Mouse (Mus musculus): ENCODE results near the gene Zfp326. TPM values are rescaled to one million over a fixed set of nuclear protein-coding genes. Genes with fewer than 3 reads are reported as not detected.

The Zfp326 gene
- polyA plus RNA-seq, 1 experiment = 0.16 TPM

GRCm38 (mm10) chr5:105911498-105911897 is 35.1 kb downstream of the Zfp326 start:
- H3K4me3 ChIP-seq (replicated peaks) = no peak overlapping the region
- no peaks in the 10 kb centered on the region for H3K9me3 ChIP-seq (ENCODE audit: control insufficient read depth, low read length)
- H3K4me1 ChIP-seq (ENCODE audit: control insufficient read depth) = no peaks in the 10 kb centered on the region; the same call in 1 of the 2 replicates
- H3K27me3 ChIP-seq (ENCODE audit: control insufficient read depth) = no peaks in the 10 kb centered on the region
- H3K36me3 ChIP-seq (ENCODE audit: control insufficient read depth) = peaks cover 49% of the 10 kb centered on the region
- no peak for TF ChIP-seq TAL1 (IDR thresholded peaks at IDR 0.05; ENCODE audit: low read length)
- no peak for TF ChIP-seq GATA1 (IDR thresholded peaks at IDR 0.05; ENCODE audit: low read length)

GRCm38 (mm10) chr5:105917398-105917797 is 41.0 kb downstream of the Zfp326 start:
- no peaks in the 10 kb centered on the region for H3K27me3 ChIP-seq (ENCODE audit: control insufficient read depth)
- no peak for TF ChIP-seq GATA1 (IDR thresholded peaks at IDR 0.05; ENCODE audit: low read length)
- no peak for TF ChIP-seq TAL1 (IDR thresholded peaks at IDR 0.05; ENCODE audit: low read length)
- H3K4me1 ChIP-seq (ENCODE audit: control insufficient read depth) = no peaks in the 10 kb centered on the region; the same call in 1 of the 2 replicates
- H3K4me3 ChIP-seq (replicated peaks) = no peak overlapping the region
- peaks cover 4% of the 10 kb centered on the region for H3K9me3 ChIP-seq (ENCODE audit: control insufficient read depth, low read length)
- H3K36me3 ChIP-seq (ENCODE audit: control insufficient read depth) = peaks cover 26% of the 10 kb centered on the region

- H3K4me1 ChIP-seq (ENCODE audit: control insufficient read depth) = no peaks in the 10 kb centered on the region; the same call in 1 of the 2 replicates
- H3K4me3 ChIP-seq (replicated peaks) = no peak overlapping the region
- H3K9me3 ChIP-seq (ENCODE audit: control insufficient read depth, low read length) = peaks cover 4% of the 10 kb centered on the region
- TF ChIP-seq GATA1 (IDR thresholded peaks at IDR 0.05; ENCODE audit: low read length) = no peak
- no peak for TF ChIP-seq TAL1 (IDR thresholded peaks at IDR 0.05; ENCODE audit: low read length)
- peaks cover 21% of the 10 kb centered on the region for H3K36me3 ChIP-seq (ENCODE audit: control insufficient read depth)
- H3K27me3 ChIP-seq (ENCODE audit: control insufficient read depth) = no peaks in the 10 kb centered on the region
These were observed 41.9 kb downstream of the Zfp326 start for GRCm38 (mm10) chr5:105918289-105918688.

GRCm38 (mm10) chr5:105922818-105923487 is 46.6 kb downstream of the Zfp326 start:
- H3K4me3 ChIP-seq (replicated peaks) = no peak overlapping the region
- H3K9me3 ChIP-seq (ENCODE audit: control insufficient read depth, low read length) = peaks cover 4% of the 10 kb centered on the region
- no peak for TF ChIP-seq GATA1 (IDR thresholded peaks at IDR 0.05; ENCODE audit: low read length)
- no peak for TF ChIP-seq TAL1 (IDR thresholded peaks at IDR 0.05; ENCODE audit: low read length)
- peaks cover 2% of the 10 kb centered on the region; the same call in 1 of the 2 replicates for H3K36me3 ChIP-seq (ENCODE audit: control insufficient read depth)
- no peaks in the 10 kb centered on the region for H3K4me1 ChIP-seq (ENCODE audit: control insufficient read depth)
- no peaks in the 10 kb centered on the region for H3K27me3 ChIP-seq (ENCODE audit: control insufficient read depth)

GRCm38 (mm10) chr5:105924347-105924746 is 48.0 kb downstream of the Zfp326 start:
- Histone ChIP-seq H3K9me3 (ENCODE audit: control insufficient read depth, low read length) (0 out of 2 replicates have a peak, but pooled peaks cover 2% of the 10 kb centered on the region), H3K4me3 (replicated peaks) (no peak overlapping the region), H3K27me3 (ENCODE audit: control insufficient read depth) (no peaks in the 10 kb centered on the region), H3K4me1 (ENCODE audit: control insufficient read depth) (no peaks in the 10 kb centered on the region), H3K36me3 (ENCODE audit: control insufficient read depth) (no peaks in the 10 kb centered on the region)
- TF ChIP-seq TAL1 (IDR thresholded peaks at IDR 0.05; ENCODE audit: low read length) = no peak
- TF ChIP-seq GATA1 (IDR thresholded peaks at IDR 0.05; ENCODE audit: low read length) = no peak

- H3K9me3 ChIP-seq (ENCODE audit: control insufficient read depth, low read length) = peaks cover 9% of the 10 kb centered on the region
- no peaks in the 10 kb centered on the region for H3K27me3 ChIP-seq (ENCODE audit: control insufficient read depth)
- TF ChIP-seq GATA1 (IDR thresholded peaks at IDR 0.05; ENCODE audit: low read length) = no peak
- TF ChIP-seq TAL1 (IDR thresholded peaks at IDR 0.05; ENCODE audit: low read length) = no peak
- H3K36me3 ChIP-seq (ENCODE audit: control insufficient read depth) = no peaks in the 10 kb centered on the region
- no peak overlapping the region for H3K4me3 ChIP-seq (replicated peaks)
- H3K4me1 ChIP-seq (ENCODE audit: control insufficient read depth) = no peaks in the 10 kb centered on the region
These were observed 49.3 kb downstream of the Zfp326 start for GRCm38 (mm10) chr5:105925568-105926255.

GRCm38 (mm10) chr5:105930282-105930681 is 53.9 kb downstream of the Zfp326 start:
- Histone ChIP-seq H3K36me3 (ENCODE audit: control insufficient read depth) (no peaks in the 10 kb centered on the region), H3K4me1 (ENCODE audit: control insufficient read depth) (no peaks in the 10 kb centered on the region; the same call in 1 of the 2 replicates), H3K27me3 (ENCODE audit: control insufficient read depth) (0 out of 2 replicates have a peak, but pooled peaks cover 4% of the 10 kb centered on the region), H3K9me3 (ENCODE audit: control insufficient read depth, low read length) (peaks cover 19% of the 10 kb centered on the region), H3K4me3 (replicated peaks) (no peak overlapping the region)
- TF ChIP-seq GATA1 (IDR thresholded peaks at IDR 0.05; ENCODE audit: low read length) (no peak), TAL1 (IDR thresholded peaks at IDR 0.05; ENCODE audit: low read length) (no peak)

- TF ChIP-seq GATA1 (IDR thresholded peaks at IDR 0.05; ENCODE audit: low read length) (no peak), TAL1 (IDR thresholded peaks at IDR 0.05; ENCODE audit: low read length) (peak; percentile 26; the same call in 1 of the 3 replicates)
- peaks cover 19% of the 10 kb centered on the region for H3K9me3 ChIP-seq (ENCODE audit: control insufficient read depth, low read length)
- 0 out of 2 replicates have a peak, but pooled peaks cover 4% of the 10 kb centered on the region for H3K27me3 ChIP-seq (ENCODE audit: control insufficient read depth)
- H3K4me3 ChIP-seq (replicated peaks) = no peak overlapping the region
- H3K36me3 ChIP-seq (ENCODE audit: control insufficient read depth) = no peaks in the 10 kb centered on the region
- H3K4me1 ChIP-seq (ENCODE audit: control insufficient read depth) = no peaks in the 10 kb centered on the region; the same call in 1 of the 2 replicates
These were observed 56.0 kb downstream of the Zfp326 start for GRCm38 (mm10) chr5:105932392-105932791.

GRCm38 (mm10) chr5:105941951-105942350 is 65.6 kb downstream of the Zfp326 start:
- Histone ChIP-seq H3K4me1 (ENCODE audit: control insufficient read depth) (no peaks in the 10 kb centered on the region), H3K36me3 (ENCODE audit: control insufficient read depth) (no peaks in the 10 kb centered on the region), H3K4me3 (replicated peaks) (no peak overlapping the region), H3K27me3 (ENCODE audit: control insufficient read depth) (no peaks in the 10 kb centered on the region), H3K9me3 (ENCODE audit: control insufficient read depth, low read length) (peaks cover 26% of the 10 kb centered on the region)
- TF ChIP-seq GATA1 (IDR thresholded peaks at IDR 0.05; ENCODE audit: low read length) (no peak), TAL1 (IDR thresholded peaks at IDR 0.05; ENCODE audit: low read length) (no peak)

Other genes starting within 250 kb of the Zfp326 start
- 0.09 and 0.10 TPM in 2 replicates for gene Lrrc8d, start 176.6 kb upstream of the Zfp326 start, polyA plus RNA-seq (2012)

Data from erythroblast, embryonic 14.5 days (primary cell).